Mouse (Mus musculus) splenic B cell, adult 2 months (primary cell): ENCODE data around the gene Galnt14.
A peak's percentile ranks its signal among the peaks of the same experiment; 100 is the strongest.

Source experiments
- DNase-seq: peaks from one replicate; pipeline ENCODE4 v3.0.0-alpha.2; 2011; ENCODE audit warnings: low read depth, low spot score
- H3K27me3 ChIP-seq: 2 replicates; pipeline ENCODE4 v1.6.1; 2012; ENCODE audit warnings: mild to moderate bottlenecking, low read length, moderate library complexity, mixed read lengths; ENCODE audit not compliant: control insufficient read depth, poor library complexity, insufficient read depth, severe bottlenecking
- H3K36me3 ChIP-seq: 2 replicates; pipeline ENCODE4 v1.6.1; 2012; ENCODE audit warnings: mild to moderate bottlenecking, low read length, moderate library complexity, mixed read lengths; ENCODE audit not compliant: control insufficient read depth, poor library complexity, insufficient read depth, severe bottlenecking

The Galnt14 gene

DNA sequence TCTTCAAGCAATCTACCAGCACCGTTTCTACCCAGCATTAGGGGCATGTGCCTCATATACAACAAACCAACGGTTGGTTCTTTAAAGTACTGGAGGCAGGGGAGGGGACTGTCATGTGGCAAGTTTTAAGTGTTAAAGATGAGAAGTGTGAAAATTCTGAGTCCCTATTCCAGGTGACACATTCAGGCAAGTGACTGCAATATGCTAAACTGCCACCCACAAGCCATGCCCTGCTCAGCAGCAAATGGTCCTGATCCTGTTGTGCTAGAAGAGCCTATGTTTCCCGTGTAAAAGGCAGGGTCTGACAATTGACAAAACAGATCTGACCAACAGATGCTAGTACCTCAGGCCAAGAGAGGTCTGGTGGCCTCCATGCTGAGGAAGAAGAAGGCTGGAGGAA is 149.1 kb downstream of the Galnt14 start:
- no peak for DNase-seq
- H3K36me3 ChIP-seq = no peaks in the 10 kb centered on the region
- H3K27me3 ChIP-seq = no peaks in the 10 kb centered on the region

- Histone ChIP-seq H3K27me3 (no peaks in the 10 kb centered on the region), H3K36me3 (no peaks in the 10 kb centered on the region)
- DNase-seq = no peak
Measured at GRCm38 (mm10) chr17:73560208-73560784, 150.0 kb downstream of the Galnt14 start.

- no peak for DNase-seq
- H3K27me3 ChIP-seq = no peaks in the 10 kb centered on the region
- no peaks in the 10 kb centered on the region for H3K36me3 ChIP-seq
Measured at GRCm38 (mm10) chr17:73559498-73559897, 150.8 kb downstream of the Galnt14 start.

DNA sequence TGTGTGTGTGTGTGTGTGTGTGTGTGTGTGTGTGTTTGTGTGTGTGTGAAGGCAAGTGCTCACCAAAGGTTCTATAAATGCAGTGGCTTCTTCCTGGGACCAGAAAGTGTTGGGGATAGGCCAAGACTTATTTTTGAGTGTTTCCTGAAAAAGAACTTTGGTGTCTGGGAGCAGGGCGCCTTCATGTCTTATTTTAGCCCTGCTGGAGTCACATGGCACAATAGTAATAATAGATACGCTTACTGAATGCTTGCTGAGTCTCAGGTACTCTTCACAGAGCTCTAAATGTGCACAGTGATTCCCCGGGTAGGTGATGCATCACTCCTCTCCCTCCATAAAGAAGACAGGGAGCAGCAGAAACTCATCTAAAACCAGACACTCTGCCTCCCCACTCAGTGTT is 153.2 kb downstream of the Galnt14 start:
- H3K27me3 ChIP-seq = no peaks in the 10 kb centered on the region
- no peak for DNase-seq

DNA sequence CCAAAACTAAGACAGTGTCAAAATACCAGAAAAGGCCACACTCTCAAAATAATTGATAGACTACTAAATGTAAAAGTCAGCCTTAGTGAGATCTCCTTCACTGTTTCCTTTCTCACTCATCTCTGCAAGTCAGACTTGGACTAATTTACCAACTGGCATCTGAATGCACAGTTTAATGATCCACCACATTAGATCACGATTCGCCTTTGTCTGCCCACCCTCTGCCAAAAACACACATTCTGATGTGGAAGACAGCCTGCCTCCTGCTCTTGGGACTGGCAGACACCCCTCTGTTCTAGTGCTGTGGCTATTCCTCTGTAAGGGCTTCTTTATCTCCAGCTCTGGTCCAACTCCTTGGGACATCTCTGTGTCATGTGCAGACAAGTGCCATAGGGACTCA is 153.8 kb downstream of the Galnt14 start:
- no peaks in the 10 kb centered on the region for H3K36me3 ChIP-seq
- H3K27me3 ChIP-seq = no peaks in the 10 kb centered on the region
- no peak for DNase-seq

More for the DNA sequence above, 153.2 kb downstream of the Galnt14 start:
- H3K36me3 ChIP-seq = no peaks in the 10 kb centered on the region

DNA sequence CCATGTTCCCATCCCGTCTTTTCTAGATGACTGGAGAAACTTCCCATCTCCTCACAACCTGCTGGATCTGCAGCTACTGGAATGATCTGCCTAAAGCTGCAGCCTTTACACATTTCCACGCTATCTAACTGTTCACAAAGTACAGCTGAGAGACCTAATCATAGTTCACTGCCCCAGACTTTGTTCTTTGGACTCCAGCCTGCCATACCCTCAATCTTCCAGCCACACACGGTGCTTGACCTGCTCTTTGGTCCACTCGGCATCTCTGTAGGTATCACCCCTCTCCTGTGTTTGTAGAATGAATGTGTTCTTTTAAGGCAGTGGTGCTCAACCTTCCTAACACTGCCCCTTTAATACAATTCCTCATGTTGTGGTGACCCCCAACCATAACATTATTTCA is 155.6 kb downstream of the Galnt14 start:
- Histone ChIP-seq H3K27me3 (no peaks in the 10 kb centered on the region), H3K36me3 (no peaks in the 10 kb centered on the region)
- DNase-seq = no peak

- H3K27me3 ChIP-seq = no peaks in the 10 kb centered on the region
- no peaks in the 10 kb centered on the region for H3K36me3 ChIP-seq
- DNase-seq = no peak
Measured at GRCm38 (mm10) chr17:73548783-73549566, 161.3 kb downstream of the Galnt14 start.

DNA sequence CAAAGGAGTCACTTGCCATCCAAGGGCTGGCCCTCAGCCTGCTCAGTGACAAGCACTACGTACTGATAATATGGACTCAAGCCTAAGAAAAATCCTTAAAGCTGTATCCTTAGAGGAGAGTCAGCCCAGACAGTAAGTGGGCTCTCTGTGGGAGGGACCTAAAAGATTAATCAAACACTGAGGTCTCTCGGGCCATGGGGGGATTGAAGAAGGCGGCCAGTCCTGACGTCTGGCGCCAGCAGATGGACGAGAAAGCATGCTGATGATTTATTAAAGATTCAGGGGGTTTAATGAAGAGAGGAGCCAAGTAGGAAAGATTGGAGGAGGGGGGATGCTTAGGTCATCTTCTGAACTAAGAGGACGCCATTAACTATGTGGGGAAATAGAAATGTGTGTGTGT is 162.1 kb downstream of the Galnt14 start:
- Histone ChIP-seq H3K36me3 (no peaks in the 10 kb centered on the region), H3K27me3 (no peaks in the 10 kb centered on the region)
- DNase-seq = no peak

- no peaks in the 10 kb centered on the region for H3K36me3 ChIP-seq
- DNase-seq = peak; percentile 61
- H3K27me3 ChIP-seq = no peaks in the 10 kb centered on the region
Measured at GRCm38 (mm10) chr17:73547483-73547882, 162.8 kb downstream of the Galnt14 start.

DNA sequence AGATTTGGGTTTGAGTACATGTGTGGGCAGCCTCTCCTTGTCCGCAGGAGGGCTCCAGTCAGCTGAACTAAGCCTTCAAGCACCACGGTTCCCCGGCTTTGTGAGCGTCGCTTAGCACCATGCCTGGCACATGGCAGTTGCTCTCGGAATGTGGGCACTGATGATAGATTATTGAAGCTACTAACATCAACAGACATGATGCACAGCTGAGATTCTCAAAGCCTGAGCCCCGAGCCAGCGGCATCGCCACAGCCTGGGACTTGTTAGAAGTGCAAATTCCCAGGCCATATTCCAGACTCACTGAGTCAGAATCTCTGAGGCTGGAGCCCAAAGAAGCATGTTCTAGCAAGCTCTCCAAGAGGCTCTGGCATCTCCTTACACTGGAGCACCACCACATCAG is 168.3 kb downstream of the Galnt14 start:
- Histone ChIP-seq H3K27me3 (no peaks in the 10 kb centered on the region), H3K36me3 (no peaks in the 10 kb centered on the region)
- no peak for DNase-seq

GRCm38 (mm10) chr17:73541233-73541570 is 169.1 kb downstream of the Galnt14 start:
- H3K27me3 ChIP-seq = no peaks in the 10 kb centered on the region
- DNase-seq = no peak
- no peaks in the 10 kb centered on the region for H3K36me3 ChIP-seq

DNA sequence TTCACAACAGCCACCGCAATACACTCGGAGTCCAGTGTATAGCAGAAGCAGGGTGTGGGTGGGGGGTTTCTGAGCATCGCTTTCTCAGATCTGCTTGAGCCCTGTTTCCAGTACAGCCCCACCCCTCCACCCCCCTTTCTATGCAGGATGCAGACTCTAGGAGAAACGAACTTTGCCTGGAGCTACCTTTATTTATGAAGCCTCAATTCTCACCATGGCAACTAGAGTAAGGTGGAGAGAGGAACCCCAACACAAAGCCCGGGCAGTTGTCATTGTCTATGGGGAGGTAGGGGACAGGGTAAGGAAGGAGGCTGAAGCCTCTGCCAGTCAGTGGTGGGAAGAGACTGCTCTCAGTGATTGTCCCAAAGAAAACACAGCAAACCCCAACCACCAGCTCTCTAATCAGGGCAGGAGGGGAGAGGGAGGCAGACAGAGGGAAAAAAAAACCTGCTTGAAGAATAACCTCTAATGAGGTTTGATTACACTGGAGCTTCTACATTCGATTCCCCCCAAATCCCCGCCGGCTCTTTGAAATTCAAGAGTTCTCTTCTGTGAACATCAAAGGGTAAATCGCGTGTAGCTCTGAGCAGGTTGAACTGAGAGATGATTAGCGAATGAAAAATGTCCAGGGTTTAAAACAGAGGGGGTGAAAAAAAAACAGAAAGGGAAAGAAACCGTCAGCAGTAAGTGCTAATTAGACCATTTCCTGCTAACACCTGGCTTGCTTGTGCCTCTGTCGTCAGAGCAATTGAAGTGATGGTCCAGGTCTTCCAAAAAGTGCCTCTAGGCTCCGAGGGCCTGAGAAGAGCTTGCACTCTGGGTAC is 169.6 kb downstream of the Galnt14 start:
- no peaks in the 10 kb centered on the region for H3K36me3 ChIP-seq

DNA sequence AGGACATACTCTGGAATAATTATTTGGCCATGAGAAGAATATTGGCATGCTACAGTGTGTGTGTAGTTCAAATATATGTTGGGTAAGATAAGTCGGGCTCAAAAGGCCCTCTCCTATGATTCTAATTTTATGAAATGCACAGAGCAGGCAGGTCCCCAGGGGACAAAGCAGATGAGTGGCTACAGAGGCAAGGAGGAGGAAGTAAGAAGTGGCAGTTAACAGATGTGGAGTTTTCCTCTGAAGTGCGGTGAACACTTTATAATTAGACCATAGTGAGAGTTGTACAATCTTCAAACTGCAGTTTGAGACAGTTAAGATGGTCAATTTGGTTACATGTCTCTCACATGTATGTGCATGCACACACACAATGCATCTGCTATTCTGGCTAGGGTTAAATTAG is 178.4 kb downstream of the Galnt14 start:
- DNase-seq = peak; percentile 70
- Histone ChIP-seq H3K27me3 (no peaks in the 10 kb centered on the region), H3K36me3 (no peaks in the 10 kb centered on the region)

More for the DNA sequence above, 169.6 kb downstream of the Galnt14 start:
- no peaks in the 10 kb centered on the region for H3K27me3 ChIP-seq
- DNase-seq = peak; percentile 59

- H3K36me3 ChIP-seq = no peaks in the 10 kb centered on the region
- no peak for DNase-seq
- no peaks in the 10 kb centered on the region for H3K27me3 ChIP-seq
Measured at GRCm38 (mm10) chr17:73522169-73522568, 188.1 kb downstream of the Galnt14 start.

GRCm38 (mm10) chr17:73519350-73519749 is 190.9 kb downstream of the Galnt14 start:
- Histone ChIP-seq H3K27me3 (no peaks in the 10 kb centered on the region), H3K36me3 (no peaks in the 10 kb centered on the region)
- no peak for DNase-seq
